In genomic region chr1:74091138-74091537, GRCm38 (mm10) we compare ENCODE assay signal across 8 mouse cellular contexts. TPM values are rescaled to one million over a fixed set of nuclear protein-coding genes. Genes with fewer than 3 reads are reported as not detected.
DNase-seq lines count a peak whose midpoint lies in the region; ATAC-seq and TF ChIP-seq lines count a peak whose summit lies in the region.

No protein-coding gene starts in this region.

- H3K4me1 ChIP-seq in forebrain, embryonic 12.5 days = peaks cover 29% of the 10 kb centered on the region
- peaks cover 38% of the 10 kb centered on the region for H3K4me1 ChIP-seq in forebrain, embryonic 13.5 days
- H3K4me1 ChIP-seq in midbrain, embryonic 13.5 days (replicated peaks) = peaks cover 26% of the 10 kb centered on the region
- no peaks in the 10 kb centered on the region; the same call in 1 of the 2 replicates for H3K4me1 ChIP-seq in midbrain, postnatal 0 days (ENCODE audit: insufficient read depth, low read length)
- no peaks in the 10 kb centered on the region for H3K4me1 ChIP-seq in stomach, postnatal 0 days (replicated peaks; ENCODE audit: control insufficient read depth, insufficient read depth)

- DNase-seq in midbrain, postnatal 0 days (ENCODE audit: low spot score) = no peak
- DNase-seq in kidney, postnatal 25 days = peak; percentile 52 to 78
- DNase-seq in stomach, postnatal 0 days (ENCODE audit: low spot score) = no peak
- no peak for DNase-seq in cerebellum, postnatal 14 days
- no peak for DNase-seq in ovary, postnatal 10 days (ENCODE audit: low spot score)

- peak overlapping the region; percentile 33; the same call in 1 of the 2 replicates for H3K9ac ChIP-seq in forebrain, embryonic 12.5 days
- H3K9ac ChIP-seq in forebrain, embryonic 13.5 days = no peak overlapping the region
- H3K9ac ChIP-seq in midbrain, embryonic 13.5 days (replicated peaks) = no peak overlapping the region
- H3K9ac ChIP-seq in midbrain, postnatal 0 days (replicated peaks; ENCODE audit: low read length, poor library complexity, severe bottlenecking) = no peak overlapping the region
- peak overlapping the region; percentile 8 for H3K9ac ChIP-seq in stomach, postnatal 0 days (ENCODE audit: low read length)

- peaks cover 12% of the 10 kb centered on the region for H3K27me3 ChIP-seq in forebrain, embryonic 12.5 days
- H3K27me3 ChIP-seq in forebrain, embryonic 13.5 days = peaks cover 2% of the 10 kb centered on the region; the same call in 1 of the 2 replicates
- peaks cover 9% of the 10 kb centered on the region for H3K27me3 ChIP-seq in midbrain, embryonic 13.5 days
- no peaks in the 10 kb centered on the region for H3K27me3 ChIP-seq in midbrain, postnatal 0 days (ENCODE audit: insufficient read depth, low read length)
- no peaks in the 10 kb centered on the region for H3K27me3 ChIP-seq in stomach, postnatal 0 days (ENCODE audit: control insufficient read depth, insufficient read depth, low read length)

- no peaks in the 10 kb centered on the region for H3K36me3 ChIP-seq in forebrain, embryonic 12.5 days (replicated peaks)
- no peaks in the 10 kb centered on the region for H3K36me3 ChIP-seq in forebrain, embryonic 13.5 days (ENCODE audit: poor library complexity, severe bottlenecking)
- H3K36me3 ChIP-seq in midbrain, embryonic 13.5 days = no peaks in the 10 kb centered on the region
- H3K36me3 ChIP-seq in midbrain, postnatal 0 days (ENCODE audit: insufficient read depth, low read length) = no peaks in the 10 kb centered on the region
- no peaks in the 10 kb centered on the region for H3K36me3 ChIP-seq in stomach, postnatal 0 days (ENCODE audit: control insufficient read depth, insufficient read depth, low read length)

- peak overlapping the region; percentile 67; the same call in 1 of the 2 replicates for H3K27ac ChIP-seq in forebrain, embryonic 12.5 days
- H3K27ac ChIP-seq in forebrain, embryonic 13.5 days = no peak overlapping the region
- H3K27ac ChIP-seq in midbrain, embryonic 13.5 days = no peak overlapping the region
- no peak overlapping the region for H3K27ac ChIP-seq in midbrain, postnatal 0 days (ENCODE audit: low read depth, low read length)
- peak overlapping the region; percentile 73 for H3K27ac ChIP-seq in stomach, postnatal 0 days (replicated peaks)

- no peak overlapping the region; the same call in 1 of the 2 replicates for H3K4me3 ChIP-seq in forebrain, embryonic 12.5 days (replicated peaks)
- H3K4me3 ChIP-seq in forebrain, embryonic 13.5 days = no peak overlapping the region
- H3K4me3 ChIP-seq in midbrain, embryonic 13.5 days (replicated peaks) = no peak overlapping the region
- no peak overlapping the region for H3K4me3 ChIP-seq in midbrain, postnatal 0 days (ENCODE audit: low read depth, low read length)
- H3K4me3 ChIP-seq in stomach, postnatal 0 days (ENCODE audit: low read depth, low read length) = peak overlapping the region; percentile 25; the same call in 1 of the 2 replicates

- H3K9me3 ChIP-seq in forebrain, embryonic 12.5 days = no peaks in the 10 kb centered on the region
- H3K9me3 ChIP-seq in forebrain, embryonic 13.5 days (replicated peaks) = no peaks in the 10 kb centered on the region
- no peaks in the 10 kb centered on the region for H3K9me3 ChIP-seq in midbrain, embryonic 13.5 days
- no peaks in the 10 kb centered on the region for H3K9me3 ChIP-seq in midbrain, postnatal 0 days (ENCODE audit: low read length)
- no peaks in the 10 kb centered on the region for H3K9me3 ChIP-seq in stomach, postnatal 0 days (ENCODE audit: control insufficient read depth, low read length)

- TF ChIP-seq CTCF in midbrain, postnatal 0 days (IDR thresholded peaks at IDR 0.05) = no peak
- TF ChIP-seq CTCF in stomach, postnatal 0 days (IDR thresholded peaks at IDR 0.05; ENCODE audit: low read depth) = no peak

- TF ChIP-seq EP300 in stomach, postnatal 0 days (optimal IDR thresholded peaks at IDR 0.05) = no peak

- no peak for ATAC-seq in forebrain, embryonic 12.5 days (ENCODE audit: low FRiP score)
- ATAC-seq in forebrain, embryonic 13.5 days = no peak
- ATAC-seq in midbrain, embryonic 13.5 days = 0 out of 2 replicates have a peak, but pooled peaks have one; percentile 12
- no peak for ATAC-seq in midbrain, postnatal 0 days (ENCODE audit: low FRiP score)
- ATAC-seq in stomach, postnatal 0 days (ENCODE audit: low FRiP score, low TSS enrichment) = peak; percentile 30; the same call in 1 of the 2 replicates

- WGBS in forebrain, embryonic 12.5 days = 17% methylated on average over 7 of the region's 7 CpGs
- WGBS in forebrain, embryonic 13.5 days = 25% methylated on average over 7 of the region's 7 CpGs
- WGBS in midbrain, embryonic 13.5 days = 18% methylated on average over 7 of the region's 7 CpGs
- WGBS in midbrain, postnatal 0 days = 29% methylated on average over 7 of the region's 7 CpGs
- 25% methylated on average over 7 of the region's 7 CpGs for WGBS in stomach, postnatal 0 days

- no peak overlapping the region; the same call in 1 of the 2 replicates for H3K4me2 ChIP-seq in forebrain, embryonic 12.5 days
- no peak overlapping the region for H3K4me2 ChIP-seq in forebrain, embryonic 13.5 days
- H3K4me2 ChIP-seq in midbrain, embryonic 13.5 days (replicated peaks) = no peak overlapping the region
- no peak overlapping the region for H3K4me2 ChIP-seq in midbrain, postnatal 0 days (ENCODE audit: low read depth, low read length, poor library complexity, severe bottlenecking)
- H3K4me2 ChIP-seq in stomach, postnatal 0 days (replicated peaks; ENCODE audit: low read depth) = peak overlapping the region; percentile 49

RNA-seq across cellular contexts. Expression of gene Tns1, which starts 33.1 kb away (rescaled TPM):
- polyA plus RNA-seq in forebrain, embryonic 12.5 days (2016; fragmentation: Nextera tagmentation; extraction: Ambion mirVana) = 13.0 and 15.9 TPM in 2 replicates
- polyA plus RNA-seq in forebrain, embryonic 13.5 days (2015; fragmentation: Nextera tagmentation; extraction: Ambion mirVana) = 10.4 and 10.6 TPM in 2 replicates
- 9.6 and 13.2 TPM in 2 replicates for polyA plus RNA-seq in midbrain, embryonic 13.5 days (2015; fragmentation: Nextera tagmentation; extraction: Ambion mirVana)
- total RNA-seq in midbrain, postnatal 0 days (2014; rRNA removed) = 22.5 and 31.5 TPM in 2 replicates
- 9.8 and 10.2 TPM in 2 replicates for polyA plus RNA-seq in midbrain, postnatal 0 days (2015; fragmentation: Nextera tagmentation; extraction: Ambion mirVana)
- 28.8 and 32.7 TPM in 2 replicates for polyA plus RNA-seq in stomach, postnatal 0 days (2015; fragmentation: Nextera tagmentation; extraction: Ambion mirVana)

RNA-seq across cellular contexts. Expression of gene Rufy4, which starts 34.2 kb away (rescaled TPM):
- 0.24 and 0.33 TPM in 2 replicates for polyA plus RNA-seq in forebrain, embryonic 12.5 days (2016; fragmentation: Nextera tagmentation; extraction: Ambion mirVana)
- polyA plus RNA-seq in forebrain, embryonic 13.5 days (2015; fragmentation: Nextera tagmentation; extraction: Ambion mirVana) = 0.19 and 0.26 TPM in 2 replicates
- 0.31 and 0.42 TPM in 2 replicates for polyA plus RNA-seq in midbrain, embryonic 13.5 days (2015; fragmentation: Nextera tagmentation; extraction: Ambion mirVana)
- 0.33 TPM in 1 of 2 replicates, not detected in the other for total RNA-seq in midbrain, postnatal 0 days (2014; rRNA removed)
- polyA plus RNA-seq in midbrain, postnatal 0 days (2015; fragmentation: Nextera tagmentation; extraction: Ambion mirVana) = 0.09 and 0.11 TPM in 2 replicates
- polyA plus RNA-seq in stomach, postnatal 0 days (2015; fragmentation: Nextera tagmentation; extraction: Ambion mirVana) = 0.13 and 0.19 TPM in 2 replicates

Comparison
In these comparisons a context has a peak if more than half of its experiments do, and no peak if none do; other contexts are left out.
1. ATAC-seq: peak in midbrain, embryonic 13.5 days (single experiment) and stomach, postnatal 0 days (single experiment); none in forebrain, embryonic 12.5 days (single experiment), forebrain, embryonic 13.5 days (single experiment) and midbrain, postnatal 0 days (single experiment).
2. H3K27ac ChIP-seq: peak in forebrain, embryonic 12.5 days (single experiment) and stomach, postnatal 0 days (single experiment); none in forebrain, embryonic 13.5 days (single experiment), midbrain, embryonic 13.5 days (single experiment) and midbrain, postnatal 0 days (single experiment).
3. H3K9ac ChIP-seq: peak in forebrain, embryonic 12.5 days (single experiment) and stomach, postnatal 0 days (single experiment); none in forebrain, embryonic 13.5 days (single experiment), midbrain, embryonic 13.5 days (single experiment) and midbrain, postnatal 0 days (single experiment).
4. DNase-seq: peak in kidney, postnatal 25 days (2 of 2); none in midbrain, postnatal 0 days (single experiment), stomach, postnatal 0 days (single experiment), cerebellum, postnatal 14 days (0 of 2) and ovary, postnatal 10 days (single experiment).